Mouse (Mus musculus): ENCODE data around the gene Dnajc15. TPM values are rescaled to one million over a fixed set of nuclear protein-coding genes. Genes with fewer than 3 reads are reported as not detected.

Dnajc15 gene
- total and polyA plus RNA-seq, 2 experiments from 2014 or later: 16.0 to 96.0 TPM

GRCm38 (mm10) chr14:77905466-77905865 lies 30.5 kb upstream of the Dnajc15 start:
- Histone ChIP-seq H3K9ac (replicated peaks; ENCODE audit: low read length, poor library complexity, severe bottlenecking) (no peak overlapping the region), H3K4me1 (ENCODE audit: insufficient read depth, low read length) (no peaks in the 10 kb centered on the region; the same call in 1 of the 2 replicates), H3K27ac (ENCODE audit: low read depth, low read length) (no peak overlapping the region), H3K4me3 (ENCODE audit: low read depth, low read length) (no peak overlapping the region), H3K36me3 (ENCODE audit: insufficient read depth, low read length) (no peaks in the 10 kb centered on the region), H3K27me3 (ENCODE audit: insufficient read depth, low read length) (no peaks in the 10 kb centered on the region), H3K4me2 (ENCODE audit: low read depth, low read length, poor library complexity, severe bottlenecking) (no peak overlapping the region), H3K9me3 (ENCODE audit: low read length) (no peaks in the 10 kb centered on the region)
- ATAC-seq (ENCODE audit: low FRiP score) (no peak), DNase-seq (ENCODE audit: low spot score) (no peak)
- TF ChIP-seq CTCF (IDR thresholded peaks at IDR 0.05): no peak
- WGBS: 53% methylated on average over 5 of the region's 5 CpGs

DNA sequence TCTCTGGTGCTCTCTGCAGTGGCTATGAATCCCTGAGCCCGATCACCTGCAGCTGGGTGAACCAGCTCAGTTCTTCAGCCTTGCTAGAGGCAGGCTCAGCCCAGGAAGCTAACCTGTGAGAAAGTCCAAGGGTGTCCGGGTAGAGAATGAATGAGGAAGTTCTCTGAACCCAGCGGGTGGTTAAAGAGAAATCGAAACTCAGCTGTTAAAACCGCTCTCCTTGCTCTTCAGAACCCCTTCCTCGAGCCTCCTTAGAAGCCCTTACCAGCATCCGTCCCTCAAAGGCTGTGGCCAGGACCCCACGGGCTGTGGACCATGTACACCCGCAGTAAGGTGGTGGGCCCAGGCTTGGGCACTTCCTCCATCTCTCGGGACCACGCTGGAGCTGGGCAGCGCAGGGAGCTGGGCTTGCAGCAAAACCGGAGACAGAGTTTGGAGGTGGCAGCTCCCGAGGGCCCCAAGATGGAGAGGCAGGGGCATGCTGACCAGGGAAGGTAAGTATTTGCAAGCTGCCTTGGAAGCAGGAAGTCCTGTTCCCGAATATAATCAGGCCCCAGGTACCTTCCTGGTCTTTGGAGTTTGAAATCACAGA lies 29.3 kb upstream of the Dnajc15 start, which contains the start of gene Epsti1:
Gene Epsti1 (plus strand): TSS at position 69 of the 592 bp plus-strand sequence.
- H3K9me3 ChIP-seq (ENCODE audit: low read length): no peaks in the 10 kb centered on the region
- H3K4me3 ChIP-seq (ENCODE audit: low read depth, low read length): no peak within 1 kb of the TSS
- no peak for TF ChIP-seq CTCF (IDR thresholded peaks at IDR 0.05)
- no peaks in the 10 kb centered on the region for H3K36me3 ChIP-seq (ENCODE audit: insufficient read depth, low read length)
- ATAC-seq (ENCODE audit: low FRiP score): no peak
- DNase-seq (ENCODE audit: low spot score): no peak
- no peaks in the 10 kb centered on the region for H3K27me3 ChIP-seq (ENCODE audit: insufficient read depth, low read length)
- H3K9ac ChIP-seq (replicated peaks; ENCODE audit: low read length, poor library complexity, severe bottlenecking): no peak within 1 kb of the TSS
- H3K27ac ChIP-seq (ENCODE audit: low read depth, low read length): no peak within 1 kb of the TSS
- no peak within 1 kb of the TSS for H3K4me2 ChIP-seq (ENCODE audit: low read depth, low read length, poor library complexity, severe bottlenecking)
- 65% methylated on average over 15 of the region's 15 CpGs for WGBS
- no peaks in the 10 kb centered on the region; the same call in 1 of the 2 replicates for H3K4me1 ChIP-seq (ENCODE audit: insufficient read depth, low read length)

DNA sequence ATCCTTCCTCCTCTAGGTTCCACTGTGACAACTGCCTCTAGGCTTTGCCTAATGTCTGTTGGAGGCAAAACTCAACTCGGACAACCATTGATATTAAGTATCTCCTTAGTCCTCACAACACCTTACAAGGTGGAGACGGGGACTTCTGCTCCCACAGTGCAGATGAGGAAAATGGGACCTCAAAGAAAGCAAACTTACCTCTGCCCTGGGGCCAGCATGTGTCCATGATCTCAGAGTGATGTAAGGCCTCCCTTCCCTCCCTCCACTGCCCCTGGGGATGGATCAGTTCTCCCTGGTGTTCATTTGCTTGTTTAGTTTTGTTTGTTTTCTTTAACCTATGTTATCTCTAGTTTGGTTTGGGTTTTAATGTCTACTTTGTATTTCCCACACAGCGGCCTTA lies 27.6 kb upstream of the Dnajc15 start:
- no peak for TF ChIP-seq CTCF (IDR thresholded peaks at IDR 0.05)
- H3K4me3 ChIP-seq (ENCODE audit: low read depth, low read length): no peak overlapping the region
- no peak overlapping the region for H3K27ac ChIP-seq (ENCODE audit: low read depth, low read length)
- H3K9me3 ChIP-seq (ENCODE audit: low read length): no peaks in the 10 kb centered on the region
- DNase-seq (ENCODE audit: low spot score) (no peak), ATAC-seq (ENCODE audit: low FRiP score) (no peak)
- H3K4me1 ChIP-seq (ENCODE audit: insufficient read depth, low read length): no peaks in the 10 kb centered on the region; the same call in 1 of the 2 replicates
- 91% methylated on average over 3 of the region's 3 CpGs for WGBS
- no peaks in the 10 kb centered on the region for H3K36me3 ChIP-seq (ENCODE audit: insufficient read depth, low read length)
- no peak overlapping the region for H3K4me2 ChIP-seq (ENCODE audit: low read depth, low read length, poor library complexity, severe bottlenecking)
- H3K27me3 ChIP-seq (ENCODE audit: insufficient read depth, low read length): no peaks in the 10 kb centered on the region
- no peak overlapping the region for H3K9ac ChIP-seq (replicated peaks; ENCODE audit: low read length, poor library complexity, severe bottlenecking)

GRCm38 (mm10) chr14:77895951-77896350 lies 21.0 kb upstream of the Dnajc15 start:
- ATAC-seq (ENCODE audit: low FRiP score) (no peak), DNase-seq (ENCODE audit: low spot score) (no peak)
- Histone ChIP-seq H3K36me3 (ENCODE audit: insufficient read depth, low read length) (no peaks in the 10 kb centered on the region), H3K27me3 (ENCODE audit: insufficient read depth, low read length) (no peaks in the 10 kb centered on the region), H3K4me1 (ENCODE audit: insufficient read depth, low read length) (no peaks in the 10 kb centered on the region), H3K9me3 (ENCODE audit: low read length) (no peaks in the 10 kb centered on the region), H3K9ac (replicated peaks; ENCODE audit: low read length, poor library complexity, severe bottlenecking) (no peak overlapping the region), H3K4me3 (ENCODE audit: low read depth, low read length) (no peak overlapping the region), H3K4me2 (ENCODE audit: low read depth, low read length, poor library complexity, severe bottlenecking) (no peak overlapping the region), H3K27ac (ENCODE audit: low read depth, low read length) (no peak overlapping the region)
- 87% methylated on average over 3 of the region's 3 CpGs for WGBS
- TF ChIP-seq CTCF (IDR thresholded peaks at IDR 0.05): no peak

GRCm38 (mm10) chr14:77889911-77890310 lies 15.0 kb upstream of the Dnajc15 start:
- no peaks in the 10 kb centered on the region for H3K36me3 ChIP-seq (ENCODE audit: insufficient read depth, low read length)
- H3K9ac ChIP-seq (replicated peaks; ENCODE audit: low read length, poor library complexity, severe bottlenecking): no peak overlapping the region
- no peaks in the 10 kb centered on the region for H3K9me3 ChIP-seq (ENCODE audit: low read length)
- H3K4me3 ChIP-seq (ENCODE audit: low read depth, low read length): no peak overlapping the region
- ATAC-seq (ENCODE audit: low FRiP score) (no peak), DNase-seq (ENCODE audit: low spot score) (no peak)
- 92% methylated on average over 7 of the region's 7 CpGs for WGBS
- no peak overlapping the region for H3K27ac ChIP-seq (ENCODE audit: low read depth, low read length)
- no peaks in the 10 kb centered on the region for H3K4me1 ChIP-seq (ENCODE audit: insufficient read depth, low read length)
- H3K4me2 ChIP-seq (ENCODE audit: low read depth, low read length, poor library complexity, severe bottlenecking): no peak overlapping the region
- no peaks in the 10 kb centered on the region for H3K27me3 ChIP-seq (ENCODE audit: insufficient read depth, low read length)
- peak; percentile 3; the same call in 1 of the 2 replicates for TF ChIP-seq CTCF (IDR thresholded peaks at IDR 0.05)

GRCm38 (mm10) chr14:77886941-77887340 lies 12.0 kb upstream of the Dnajc15 start:
- no peak overlapping the region for H3K9ac ChIP-seq (replicated peaks; ENCODE audit: low read length, poor library complexity, severe bottlenecking)
- H3K4me2 ChIP-seq (ENCODE audit: low read depth, low read length, poor library complexity, severe bottlenecking): no peak overlapping the region
- H3K9me3 ChIP-seq (ENCODE audit: low read length): no peaks in the 10 kb centered on the region
- no peaks in the 10 kb centered on the region for H3K36me3 ChIP-seq (ENCODE audit: insufficient read depth, low read length)
- DNase-seq (ENCODE audit: low spot score): no peak
- TF ChIP-seq CTCF (IDR thresholded peaks at IDR 0.05): no peak
- no peak overlapping the region for H3K27ac ChIP-seq (ENCODE audit: low read depth, low read length)
- no peak for ATAC-seq (ENCODE audit: low FRiP score)
- no peaks in the 10 kb centered on the region for H3K4me1 ChIP-seq (ENCODE audit: insufficient read depth, low read length)
- WGBS: 87% methylated on average over 4 of the region's 4 CpGs
- no peaks in the 10 kb centered on the region for H3K27me3 ChIP-seq (ENCODE audit: insufficient read depth, low read length)
- no peak overlapping the region for H3K4me3 ChIP-seq (ENCODE audit: low read depth, low read length)
